Mouse (Mus musculus) layer of hippocampus, adult 9-11 months (tissue): Measurements from ENCODE around the gene Olfr1093.

Experiments
- DNase-seq: peaks from one replicate; pipeline ENCODE4 v3.0.0; 2022

Gene Olfr1093

DNA sequence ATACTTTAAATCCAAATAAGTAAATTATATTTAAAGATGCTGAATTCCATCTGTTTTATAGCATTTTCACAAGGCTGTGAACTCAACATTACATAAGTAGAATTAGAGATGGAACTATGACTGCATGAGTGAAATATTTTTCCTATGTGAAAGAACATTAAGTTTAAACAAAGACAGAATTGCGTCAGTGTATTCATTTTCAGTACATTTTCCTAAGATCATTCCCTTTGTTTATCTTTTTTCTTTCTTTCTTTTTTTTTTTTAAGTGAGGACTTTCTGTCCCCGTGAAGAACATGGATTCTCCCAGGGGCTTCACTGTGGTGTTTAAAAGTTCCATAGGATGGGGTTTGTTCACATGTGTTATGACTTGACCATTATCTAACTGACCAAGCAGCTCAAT lies at the start of gene Olfr1093:
Olfr1093 (plus strand) TSS at position 301 of the 400 bp plus-strand sequence.
- DNase-seq = no peak

DNA sequence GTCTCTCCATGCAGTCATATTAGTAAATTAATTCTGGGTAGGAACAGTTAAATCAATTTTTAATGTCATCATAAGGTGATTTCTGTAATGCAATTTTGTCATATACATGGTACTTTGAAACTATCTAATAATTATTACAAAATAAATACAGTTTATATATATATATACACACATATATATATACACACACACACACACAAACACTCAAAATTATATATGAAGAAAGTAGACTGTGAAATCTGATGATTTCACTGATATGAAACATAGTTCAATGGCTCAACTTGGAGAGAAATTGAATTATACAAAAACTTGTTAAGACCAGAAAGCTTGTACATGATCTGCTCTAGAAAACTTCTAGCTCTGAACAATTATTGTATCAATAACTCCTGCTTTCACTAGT lies 48.7 kb upstream of the Olfr1093 start, which contains the start of gene Olfr1089:
Olfr1089 (minus strand) TSS at position 101 of the 400 bp plus-strand sequence.
- no peak for DNase-seq

DNA sequence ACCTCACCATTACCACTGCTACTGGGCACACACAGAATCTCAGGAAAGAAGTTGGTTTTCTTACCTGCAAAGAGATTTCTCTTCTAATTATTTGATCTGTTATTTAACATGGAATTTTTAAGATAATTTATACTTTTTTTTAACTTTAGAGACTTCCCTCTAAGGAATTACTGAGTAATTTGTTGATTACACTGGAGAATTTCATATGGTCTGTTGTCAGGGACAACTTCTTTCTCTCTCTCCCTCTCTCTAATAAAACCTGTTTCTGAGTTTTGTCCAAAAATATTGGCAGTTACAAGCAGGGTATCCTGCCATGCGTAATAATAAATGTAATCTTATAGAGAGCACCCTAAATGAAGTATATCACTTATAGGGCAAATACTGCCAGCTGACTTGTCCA lies 23.4 kb upstream of the Olfr1093 start, which contains the start of gene Olfr1090:
Olfr1090 (minus strand) TSS at position 101 of the 400 bp plus-strand sequence.
- no peak for DNase-seq

DNA sequence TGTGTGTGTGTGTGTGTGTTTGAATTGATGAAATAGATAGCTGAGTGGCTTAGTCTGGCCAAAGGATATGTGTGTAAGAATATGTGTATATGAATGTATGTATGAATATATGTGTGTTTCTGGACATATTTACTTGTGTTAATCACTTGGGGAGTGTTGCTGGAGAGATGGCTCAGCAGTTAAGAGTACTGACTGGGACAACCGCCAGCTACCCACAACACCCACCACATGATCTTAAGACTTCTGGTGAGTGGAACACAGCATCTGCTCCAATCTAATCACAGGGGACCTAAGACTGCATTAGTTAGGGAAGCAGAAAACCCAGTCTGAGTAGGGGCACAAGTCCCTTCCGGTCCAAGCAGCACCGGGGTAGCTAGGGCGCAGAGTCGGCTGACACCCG lies 21.2 kb upstream of the Olfr1093 start:
- peak; percentile 13 for DNase-seq

DNA sequence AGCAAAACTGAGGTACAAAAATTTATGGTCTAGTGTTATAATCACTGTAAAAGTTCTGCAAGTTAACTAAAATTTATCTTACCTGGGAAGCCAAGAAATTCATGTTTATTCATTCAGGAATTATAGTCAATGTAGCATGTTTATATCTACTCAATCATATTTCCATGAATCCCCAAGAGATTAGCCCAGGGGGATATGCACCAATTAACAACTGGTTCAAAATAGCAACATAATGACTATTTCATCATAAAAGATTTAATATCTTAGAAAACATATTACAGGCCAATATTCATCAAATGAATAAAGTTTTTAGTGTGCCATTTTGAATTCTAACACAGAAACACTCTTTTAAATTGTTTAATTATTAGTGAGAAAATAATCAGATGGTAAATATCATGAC lies 27.6 kb downstream of the Olfr1093 start, which contains the start of gene Olfr141:
Olfr141 (minus strand) TSS at position 101 of the 400 bp plus-strand sequence.
- no peak for DNase-seq

DNA sequence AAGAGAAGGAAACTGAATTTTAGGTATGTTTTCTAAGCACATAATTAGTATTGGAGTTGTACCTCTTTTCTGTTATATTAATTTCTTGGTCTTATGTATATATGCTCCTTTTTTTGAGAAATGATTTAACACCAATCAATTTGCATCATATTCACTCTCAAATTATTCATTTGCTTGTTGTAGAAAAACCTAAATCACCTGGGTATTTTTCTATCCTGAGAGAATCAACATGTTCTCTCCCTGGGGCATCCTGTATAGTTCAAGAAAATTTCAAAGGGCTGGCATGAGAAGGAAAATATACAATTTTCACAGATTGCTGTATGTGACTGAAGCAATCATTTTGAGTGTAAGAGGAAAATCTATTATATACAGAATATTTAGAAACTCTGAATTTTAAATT lies 42.1 kb downstream of the Olfr1093 start, which contains the start of gene Olfr1094:
Olfr1094 (plus strand) TSS at position 301 of the 400 bp plus-strand sequence.
- DNase-seq = no peak
